In the genomic region with DNA sequence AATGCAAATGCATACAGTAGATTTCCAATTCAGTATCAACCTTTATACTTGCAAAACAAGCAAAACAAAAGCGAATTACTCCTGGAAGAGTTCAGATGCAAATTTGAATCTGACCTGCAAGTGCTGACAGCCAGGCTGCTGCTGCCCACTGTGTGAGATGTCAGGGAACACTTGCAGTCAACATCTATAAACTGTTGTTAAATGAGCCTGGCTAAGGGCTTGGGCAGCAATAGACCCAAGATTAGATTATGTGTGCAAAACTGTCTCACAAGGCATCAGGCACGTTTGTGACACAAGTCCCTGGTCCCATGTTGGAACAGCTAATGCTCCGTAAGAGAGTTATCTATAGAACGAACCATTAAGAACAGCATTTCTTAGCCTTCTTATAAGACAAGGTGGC, we compare ENCODE assay signal across 30 mouse cellular contexts. TPM values are rescaled to one million over a fixed set of nuclear protein-coding genes. Genes with fewer than 3 reads are reported as not detected.
"Had no signal": no experiment of that assay in that cellular context is flagged by ENCODE, and none has a peak within 500 bp of the region (broad histone marks: within the 10 kb centered on the region; RNA-seq: fewer than 3 reads in every experiment).

No protein-coding gene starts in this region.

- H3K4me3 ChIP-seq: heart, embryonic 10.5 days; hindbrain, embryonic 13.5 days; hindbrain, embryonic 15.5 days; kidney, embryonic 15.5 days; limb, embryonic 13.5 days; limb, embryonic 15.5 days; liver, embryonic 12.5 days had no signal

- H3K36me3 ChIP-seq: heart, embryonic 10.5 days; hindbrain, embryonic 13.5 days; hindbrain, embryonic 15.5 days; kidney, embryonic 15.5 days; limb, embryonic 13.5 days; limb, embryonic 15.5 days; liver, embryonic 12.5 days had no signal

- H3K4me1 ChIP-seq: heart, embryonic 10.5 days; hindbrain, embryonic 13.5 days; hindbrain, embryonic 15.5 days; kidney, embryonic 15.5 days; limb, embryonic 13.5 days; limb, embryonic 15.5 days; liver, embryonic 12.5 days had no signal

- H3K4me2 ChIP-seq: hindbrain, embryonic 13.5 days; hindbrain, embryonic 15.5 days; kidney, embryonic 15.5 days; limb, embryonic 13.5 days; limb, embryonic 15.5 days; liver, embryonic 12.5 days had no signal

- H3K9me3 ChIP-seq: heart, embryonic 10.5 days; hindbrain, embryonic 13.5 days; hindbrain, embryonic 15.5 days; kidney, embryonic 15.5 days; limb, embryonic 13.5 days; limb, embryonic 15.5 days; liver, embryonic 12.5 days had no signal

- H3K27ac ChIP-seq: heart, embryonic 10.5 days; hindbrain, embryonic 13.5 days; hindbrain, embryonic 15.5 days; hindbrain, postnatal 0 days; kidney, embryonic 15.5 days; kidney, postnatal 0 days; limb, embryonic 13.5 days; limb, embryonic 15.5 days; liver, embryonic 12.5 days; liver, embryonic 14.5 days had no signal

- DNase-seq: forebrain, postnatal 0 days; gastrocnemius, postnatal 14 days; gastrocnemius, postnatal 36 days; kidney, adult 11 months; kidney, adult 2 months; kidney, adult 9 months; kidney, postnatal 14 days; kidney, postnatal 36 days; layer of hippocampus, adult 9-11 months; layer of hippocampus, postnatal 36 days; left cerebral cortex, postnatal 4 days had no signal

- H3K9ac ChIP-seq: forebrain, postnatal 0 days; hindbrain, embryonic 13.5 days; hindbrain, embryonic 15.5 days; kidney, embryonic 15.5 days; limb, embryonic 13.5 days; limb, embryonic 15.5 days; liver, embryonic 12.5 days; liver, embryonic 14.5 days had no signal

- H3K27me3 ChIP-seq: hindbrain, embryonic 13.5 days; hindbrain, embryonic 15.5 days; kidney, embryonic 15.5 days; limb, embryonic 13.5 days; limb, embryonic 15.5 days; liver, embryonic 12.5 days had no signal

- ATAC-seq: forebrain, postnatal 0 days; hindbrain, postnatal 0 days; intestine, embryonic 16.5 days; liver, embryonic 12.5 days had no signal

RNA-seq across cellular contexts. Expression of a gene that starts 0.4 kb away (rescaled TPM):
- total RNA-seq: gastrocnemius, adult 18-20 months; gastrocnemius, adult 8-10 months; gastrocnemius, postnatal 14 days; gastrocnemius, postnatal 36 days; heart, adult 18-20 months; hematopoietic stem cell, adult 5-6 weeks; liver, adult 2 months had no signal
- polyA plus RNA-seq: heart, embryonic 10.5 days; heart, embryonic 14.5 days; intestine, embryonic 14.5 days; intestine, embryonic 16.5 days; kidney, adult 2 months; kidney, postnatal 0 days; limb, embryonic 15.5 days; liver, adult 2 months; liver, embryonic 12.5 days; liver, embryonic 14.5 days; liver, embryonic 16.5 days had no signal
